Mouse (Mus musculus): ENCODE results near the gene Adgrv1. TPM values are rescaled to one million over a fixed set of nuclear protein-coding genes. Genes with fewer than 3 reads are reported as not detected.
A peak's percentile ranks its signal among the peaks of the same experiment; 100 is the strongest.

The Adgrv1 gene
- total and polyA plus RNA-seq, 3 experiments = 0.17 to 0.44 (median 0.27) TPM

DNA sequence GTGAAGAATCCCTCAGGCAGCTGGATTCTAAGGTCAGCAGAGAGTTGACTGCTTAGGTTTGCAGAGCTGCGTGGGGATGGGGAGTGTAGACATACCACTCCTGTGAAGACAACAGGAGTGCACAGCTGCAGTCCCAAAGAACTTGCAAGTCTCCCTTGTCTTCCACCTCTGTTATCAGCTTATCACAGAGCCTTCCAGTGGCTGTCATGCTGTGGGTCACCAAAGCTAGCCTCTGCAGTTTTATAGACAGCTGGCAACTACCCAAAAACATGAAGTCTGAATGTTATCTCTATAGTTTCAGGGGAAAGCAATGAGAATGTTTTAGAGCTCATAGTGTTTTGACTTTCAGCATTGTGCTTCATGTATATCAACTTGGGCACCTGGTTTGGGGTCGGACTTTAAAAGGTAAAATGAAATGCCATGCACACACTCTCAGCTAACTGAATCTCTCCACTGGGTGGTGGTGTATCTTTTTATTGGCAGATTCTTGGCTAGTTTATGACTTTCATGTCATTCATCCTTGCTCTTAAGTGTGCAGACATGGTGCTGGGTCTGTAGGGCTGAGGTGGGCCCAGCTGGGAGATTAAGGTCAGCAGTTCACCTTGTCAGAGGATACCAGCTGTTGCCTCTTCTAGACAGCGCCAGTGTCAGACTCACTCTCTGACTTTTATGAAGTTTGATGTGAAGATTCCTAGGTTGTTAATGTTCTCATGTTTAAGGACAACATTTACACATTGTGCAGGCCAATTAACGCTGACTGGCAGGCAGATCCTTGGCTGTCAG, 502.0 kb downstream of the Adgrv1 start:
- H3K9me3 ChIP-seq (replicated peaks; ENCODE audit: low read length) = no peaks in the 10 kb centered on the region
- TF ChIP-seq UBTF (IDR thresholded peaks at IDR 0.05; ENCODE audit: low read depth, low read length) (no peak), CTCF (conservative IDR thresholded peaks at IDR 0.05 in 1 of 2, IDR thresholded peaks at IDR 0.05 in 1 of 2; ENCODE audit: low read depth in 2 of 2, low read length in 2 of 2) (no peak), E2F4 (IDR thresholded peaks at IDR 0.05; ENCODE audit: insufficient replicate concordance, low read depth, low read length) (no peak), IRF4 (IDR thresholded peaks at IDR 0.05; ENCODE audit: low read depth, low read length) (no peak), ELF1 (IDR thresholded peaks at IDR 0.05; ENCODE audit: low read depth, low read length) (no peak), EP300 (IDR thresholded peaks at IDR 0.05; ENCODE audit: low read length) (no peak), TCF12 (IDR thresholded peaks at IDR 0.05; ENCODE audit: low read depth, low read length) (no peak), MEF2A (IDR thresholded peaks at IDR 0.05; ENCODE audit: borderline replicate concordance, low read depth, low read length) (no peak)
- H3K4me2 ChIP-seq (ENCODE audit: insufficient read depth, low read depth, poor library complexity, severe bottlenecking) = no peak overlapping the region
- no peak overlapping the region for H3K9ac ChIP-seq (ENCODE audit: insufficient read depth, low read depth)
- no peak for DNase-seq (ENCODE audit: extremely low read depth)
- in situ Hi-C loops (cut with MboI; ENCODE audit: low pct_ligation_motif_present, low pct_unique_long_range_greater_than_20kb, low sequenced_read_pairs) = no loop called here
- no peak overlapping the region for H3K4me3 ChIP-seq (replicated peaks in 1 of 3; ENCODE audit: low read depth in 2 of 3, low read length in 2 of 3, poor library complexity in 1 of 3)
- H3K36me3 ChIP-seq (replicated peaks in 1 of 2; ENCODE audit: control insufficient read depth in 1 of 2, insufficient read depth in 1 of 2, low read length in 1 of 2) = no peaks in the 10 kb centered on the region
- dilution Hi-C loops (cut with MboI; ENCODE audit: extremely low pct_ligation_motif_present, extremely low pct_unique_long_range_greater_than_20kb, low sequenced_read_pairs) = no loop called here
- H3K27me3 ChIP-seq (replicated peaks) = no peaks in the 10 kb centered on the region
- no peak overlapping the region for H3K27ac ChIP-seq (ENCODE audit: insufficient read depth, low read depth)
- H3K4me1 ChIP-seq (ENCODE audit: control insufficient read depth in 1 of 2, insufficient read depth in 2 of 2) = no peaks in the 10 kb centered on the region
- H3K79me2 ChIP-seq (replicated peaks; ENCODE audit: control insufficient read depth, extremely low read depth, insufficient read depth, poor library complexity, severe bottlenecking) = no peaks in the 10 kb centered on the region

- in situ Hi-C loops (cut with MboI; ENCODE audit: low pct_ligation_motif_present, low pct_unique_long_range_greater_than_20kb, low sequenced_read_pairs) = no loop called here
Measured at GRCm38 (mm10) chr13:81125846-81126245, 507.1 kb downstream of the Adgrv1 start.

GRCm38 (mm10) chr13:81122238-81122637, 510.7 kb downstream of the Adgrv1 start:
- H3K4me2 ChIP-seq (ENCODE audit: insufficient read depth, low read depth, poor library complexity, severe bottlenecking) = no peak overlapping the region

More at GRCm38 (mm10) chr13:81125846-81126245, 507.1 kb downstream of the Adgrv1 start:
- Histone ChIP-seq H3K9ac (ENCODE audit: insufficient read depth, low read depth) (no peak overlapping the region), H3K4me2 (ENCODE audit: insufficient read depth, low read depth, poor library complexity, severe bottlenecking) (no peak overlapping the region), H3K4me1 (ENCODE audit: control insufficient read depth in 1 of 2, insufficient read depth in 2 of 2) (no peaks in the 10 kb centered on the region), H3K4me3 (replicated peaks in 1 of 3; ENCODE audit: low read depth in 2 of 3, low read length in 2 of 3, poor library complexity in 1 of 3) (no peak overlapping the region), H3K79me2 (replicated peaks; ENCODE audit: control insufficient read depth, extremely low read depth, insufficient read depth, poor library complexity, severe bottlenecking) (no peaks in the 10 kb centered on the region), H3K27me3 (replicated peaks) (no peaks in the 10 kb centered on the region), H3K27ac (ENCODE audit: insufficient read depth, low read depth) (no peak overlapping the region), H3K9me3 (replicated peaks; ENCODE audit: low read length) (no peaks in the 10 kb centered on the region), H3K36me3 (replicated peaks in 1 of 2; ENCODE audit: control insufficient read depth in 1 of 2, insufficient read depth in 1 of 2, low read length in 1 of 2) (no peaks in the 10 kb centered on the region)
- dilution Hi-C loops (cut with MboI; ENCODE audit: extremely low pct_ligation_motif_present, extremely low pct_unique_long_range_greater_than_20kb, low sequenced_read_pairs) = no loop called here
- DNase-seq (ENCODE audit: extremely low read depth) = no peak
- TF ChIP-seq KAT2A (IDR thresholded peaks at IDR 0.05; ENCODE audit: insufficient replicate concordance, low read length) (no peak), ZC3H11A (IDR thresholded peaks at IDR 0.05; ENCODE audit: low read depth, low read length) (no peak), TBP (conservative IDR thresholded peaks at IDR 0.05; ENCODE audit: low read depth, low read length) (no peak), POLR2AphosphoS2 (IDR thresholded peaks at IDR 0.05; ENCODE audit: low read depth, low read length) (no peak), SMC3 (IDR thresholded peaks at IDR 0.05; ENCODE audit: low read depth, low read length) (no peak), E2F4 (IDR thresholded peaks at IDR 0.05; ENCODE audit: insufficient replicate concordance, low read depth, low read length) (no peak)

More at GRCm38 (mm10) chr13:81122238-81122637, 510.7 kb downstream of the Adgrv1 start:
- no peak for DNase-seq (ENCODE audit: extremely low read depth)
- H3K9ac ChIP-seq (ENCODE audit: insufficient read depth, low read depth) = no peak overlapping the region
- H3K27me3 ChIP-seq (replicated peaks) = no peaks in the 10 kb centered on the region
- no peak overlapping the region for H3K27ac ChIP-seq (ENCODE audit: insufficient read depth, low read depth)
- TF ChIP-seq ZMIZ1 (IDR thresholded peaks at IDR 0.05; ENCODE audit: low read depth, low read length) (no peak), MAFK (IDR thresholded peaks at IDR 0.05; ENCODE audit: insufficient replicate concordance, low read length) (peak; percentile 83)
- no peaks in the 10 kb centered on the region for H3K79me2 ChIP-seq (replicated peaks; ENCODE audit: control insufficient read depth, extremely low read depth, insufficient read depth, poor library complexity, severe bottlenecking)
- dilution Hi-C loops (cut with MboI; ENCODE audit: extremely low pct_ligation_motif_present, extremely low pct_unique_long_range_greater_than_20kb, low sequenced_read_pairs) = no loop called here
- no peaks in the 10 kb centered on the region for H3K36me3 ChIP-seq (replicated peaks in 1 of 2; ENCODE audit: control insufficient read depth in 1 of 2, insufficient read depth in 1 of 2, low read length in 1 of 2)
- H3K4me1 ChIP-seq (ENCODE audit: control insufficient read depth in 1 of 2, insufficient read depth in 2 of 2) = no peaks in the 10 kb centered on the region
- no peak overlapping the region for H3K4me3 ChIP-seq (replicated peaks in 1 of 3; ENCODE audit: low read depth in 2 of 3, low read length in 2 of 3, poor library complexity in 1 of 3)
- in situ Hi-C loops (cut with MboI; ENCODE audit: low pct_ligation_motif_present, low pct_unique_long_range_greater_than_20kb, low sequenced_read_pairs) = no loop called here
- H3K9me3 ChIP-seq (replicated peaks; ENCODE audit: low read length) = no peaks in the 10 kb centered on the region

Measured in CH12.LX (cell line).